Mouse (Mus musculus) megakaryocyte, embryonic 14.5 days (primary cell): ENCODE results near the gene Prr5l. TPM values are rescaled to one million over a fixed set of nuclear protein-coding genes. Genes with fewer than 3 reads are reported as not detected.

Source experiments
- H3K27me3 ChIP-seq: replicated peaks from 2 replicates; pipeline ENCODE3; 2012; ENCODE audit warnings: inconsistent platforms
- H3K36me3 ChIP-seq: replicated peaks from 2 replicates; pipeline ENCODE3; 2012; ENCODE audit warnings: low read length, inconsistent platforms, mixed read lengths
- H3K4me1 ChIP-seq: 2 replicates; pipeline ENCODE4 v1.6.1; 2012; ENCODE audit warnings: inconsistent platforms
- H3K4me3 ChIP-seq: replicated peaks from 2 replicates; pipeline ENCODE3; 2012; ENCODE audit warnings: moderate library complexity, mild to moderate bottlenecking, inconsistent platforms
- H3K9me3 ChIP-seq: 2 replicates; pipeline ENCODE4 v1.6.1; 2012; ENCODE audit warnings: inconsistent platforms
- FLI1 ChIP-seq: IDR thresholded peaks from 2 replicates; pipeline ENCODE4 v1.6.1; 2012; ENCODE audit warnings: low read length, inconsistent platforms, mixed read lengths
- GATA1 ChIP-seq: IDR thresholded peaks from 3 replicates; pipeline ENCODE4 v1.6.1; 2012; ENCODE audit warnings: mixed read lengths, low read length, inconsistent platforms, borderline replicate concordance
- polyA plus RNA-seq: library from polyadenylated mRNA; stranded (reverse); fragments of >175 nt; gene quantifications from 2 replicates; pipeline ENCODE4 v1.2.3, GENCODE M21; 2012; ENCODE audit warnings: low replicate concordance; ENCODE audit not compliant: insufficient read depth

Prr5l gene
- polyA plus RNA-seq, 1 experiment: 44.1 TPM

- peaks cover 84% of the 10 kb centered on the region for H3K36me3 ChIP-seq
- peak overlapping the region; percentile 64 for H3K4me3 ChIP-seq
- peaks cover 87% of the 10 kb centered on the region for H3K4me1 ChIP-seq
- H3K9me3 ChIP-seq: no peaks in the 10 kb centered on the region
- H3K27me3 ChIP-seq: no peaks in the 10 kb centered on the region
- TF ChIP-seq GATA1 (no peak), FLI1 (no peak)
Observed at GRCm38 (mm10) chr2:101792130-101792529, 90.7 kb downstream of the Prr5l start.

- Histone ChIP-seq H3K4me3 (peak overlapping the region; percentile 8), H3K4me1 (peaks cover 78% of the 10 kb centered on the region), H3K36me3 (peaks cover 62% of the 10 kb centered on the region), H3K27me3 (no peaks in the 10 kb centered on the region), H3K9me3 (no peaks in the 10 kb centered on the region)
- TF ChIP-seq FLI1 (no peak), GATA1 (no peak)
Observed at GRCm38 (mm10) chr2:101783255-101783654, 99.6 kb downstream of the Prr5l start.

GRCm38 (mm10) chr2:101781357-101781777, 101.5 kb downstream of the Prr5l start:
- no peaks in the 10 kb centered on the region for H3K9me3 ChIP-seq
- peaks cover 59% of the 10 kb centered on the region for H3K36me3 ChIP-seq
- no peaks in the 10 kb centered on the region for H3K27me3 ChIP-seq
- no peak for TF ChIP-seq GATA1
- TF ChIP-seq FLI1: no peak; the same call in 1 of the 2 replicates
- peak overlapping the region; percentile 87 for H3K4me3 ChIP-seq
- peaks cover 81% of the 10 kb centered on the region for H3K4me1 ChIP-seq

- Histone ChIP-seq H3K36me3 (peaks cover 73% of the 10 kb centered on the region), H3K9me3 (no peaks in the 10 kb centered on the region), H3K4me1 (peaks cover 99% of the 10 kb centered on the region), H3K4me3 (peak overlapping the region; percentile 2), H3K27me3 (no peaks in the 10 kb centered on the region)
- TF ChIP-seq GATA1 (no peak), FLI1 (no peak)
Observed at GRCm38 (mm10) chr2:101778080-101778479, 104.7 kb downstream of the Prr5l start.

GRCm38 (mm10) chr2:101763503-101763902, 119.3 kb downstream of the Prr5l start:
- Histone ChIP-seq H3K4me3 (peak overlapping the region; percentile 69), H3K36me3 (peaks cover 84% of the 10 kb centered on the region), H3K4me1 (peaks cover 97% of the 10 kb centered on the region), H3K27me3 (no peaks in the 10 kb centered on the region), H3K9me3 (no peaks in the 10 kb centered on the region)
- TF ChIP-seq GATA1 (no peak), FLI1 (no peak)

- H3K36me3 ChIP-seq: peaks cover 83% of the 10 kb centered on the region
- no peaks in the 10 kb centered on the region for H3K9me3 ChIP-seq
- H3K27me3 ChIP-seq: no peaks in the 10 kb centered on the region
- peaks cover 97% of the 10 kb centered on the region for H3K4me1 ChIP-seq
- H3K4me3 ChIP-seq: peak overlapping the region; percentile 86
- TF ChIP-seq FLI1 (no peak), GATA1 (no peak)
Observed at GRCm38 (mm10) chr2:101762955-101763386, 119.9 kb downstream of the Prr5l start.

GRCm38 (mm10) chr2:101762405-101762804, 120.4 kb downstream of the Prr5l start:
- TF ChIP-seq GATA1 (peak; percentile 92), FLI1 (0 out of 2 replicates have a peak, but pooled peaks have one; percentile 32)
- no peaks in the 10 kb centered on the region for H3K27me3 ChIP-seq
- no peaks in the 10 kb centered on the region for H3K9me3 ChIP-seq
- H3K36me3 ChIP-seq: peaks cover 83% of the 10 kb centered on the region
- H3K4me3 ChIP-seq: peak overlapping the region; percentile 86
- H3K4me1 ChIP-seq: peaks cover 97% of the 10 kb centered on the region

GRCm38 (mm10) chr2:101761898-101762297, 120.9 kb downstream of the Prr5l start:
- peak overlapping the region; percentile 86 for H3K4me3 ChIP-seq
- H3K4me1 ChIP-seq: peaks cover 97% of the 10 kb centered on the region
- TF ChIP-seq GATA1 (no peak), FLI1 (no peak)
- H3K36me3 ChIP-seq: peaks cover 83% of the 10 kb centered on the region
- H3K9me3 ChIP-seq: no peaks in the 10 kb centered on the region
- H3K27me3 ChIP-seq: no peaks in the 10 kb centered on the region

- H3K36me3 ChIP-seq: peaks cover 78% of the 10 kb centered on the region
Observed at GRCm38 (mm10) chr2:101759523-101760277, 123.1 kb downstream of the Prr5l start.

GRCm38 (mm10) chr2:101757806-101758205, 125.0 kb downstream of the Prr5l start:
- TF ChIP-seq GATA1: no peak
- TF ChIP-seq FLI1: no peak
- H3K27me3 ChIP-seq: no peaks in the 10 kb centered on the region
- H3K4me1 ChIP-seq: peaks cover 96% of the 10 kb centered on the region
- no peaks in the 10 kb centered on the region for H3K9me3 ChIP-seq
- H3K36me3 ChIP-seq: peaks cover 77% of the 10 kb centered on the region
- H3K4me3 ChIP-seq: peak overlapping the region; percentile 25

More at GRCm38 (mm10) chr2:101759523-101760277, 123.1 kb downstream of the Prr5l start:
- TF ChIP-seq GATA1 (no peak), FLI1 (no peak)
- Histone ChIP-seq H3K4me1 (peaks cover 97% of the 10 kb centered on the region), H3K9me3 (no peaks in the 10 kb centered on the region), H3K4me3 (no peak overlapping the region), H3K27me3 (no peaks in the 10 kb centered on the region)
